Mouse (Mus musculus) C2C12 (cell line): ENCODE measurements around the gene Cdadc1.

ENCODE experiments used
- CTCF ChIP-seq: IDR thresholded peaks from one replicate; pipeline ENCODE4 v1.5.1; 2011; ENCODE audit not compliant: control insufficient read depth, insufficient read depth, insufficient read length
- MAX ChIP-seq: IDR thresholded peaks from one replicate; pipeline ENCODE4 v1.6.1; 2011; ENCODE audit warnings: mild to moderate bottlenecking, control low read depth
- USF1 ChIP-seq: IDR thresholded peaks from one replicate; pipeline ENCODE4 v1.6.1; 2011; ENCODE audit warnings: low read depth, mild to moderate bottlenecking, control low read depth, moderate library complexity

DNA sequence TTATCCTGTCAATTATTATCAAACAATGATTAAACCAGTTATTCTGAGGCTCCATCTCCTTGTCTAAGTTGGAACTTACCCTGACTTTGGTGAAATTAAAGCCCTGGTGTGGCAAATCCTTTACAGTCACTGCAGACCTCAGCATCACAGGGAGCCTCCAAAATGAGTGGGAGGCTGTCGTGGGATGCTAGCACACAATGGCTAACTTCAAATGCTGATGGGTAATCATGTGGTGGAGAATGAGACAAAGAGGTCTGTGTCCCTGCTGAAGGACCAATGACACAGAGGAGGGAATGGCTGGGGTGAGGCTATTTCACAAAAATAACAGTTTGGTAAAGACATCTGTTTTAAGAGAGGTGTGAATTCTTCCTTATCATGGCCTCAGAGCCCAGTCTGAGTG is 39.9 kb downstream of the Cdadc1 start:
- no peak for TF ChIP-seq USF1
- TF ChIP-seq CTCF, result no peak
- no peak for TF ChIP-seq MAX
